28 mouse cellular contexts compared by ENCODE assay signal in the genomic region with DNA sequence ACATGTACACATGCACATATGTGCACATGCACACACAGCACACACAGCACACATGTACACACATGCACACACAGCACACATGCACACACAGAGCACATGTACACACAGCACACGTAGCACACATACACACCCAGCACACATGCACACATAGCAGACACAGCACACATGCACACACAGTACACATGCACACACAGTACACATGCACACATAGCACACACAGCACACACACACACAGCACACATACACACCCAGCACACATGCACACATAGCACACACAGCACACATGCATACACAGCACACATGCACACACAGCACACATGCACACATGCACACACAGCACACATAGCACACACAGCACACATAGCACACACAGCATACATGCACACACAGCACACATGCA. TPM values are rescaled to one million over a fixed set of nuclear protein-coding genes. Genes with fewer than 3 reads are reported as not detected.
DNase-seq lines count a peak whose midpoint lies in the region; ATAC-seq and TF ChIP-seq lines count a peak whose summit lies in the region.
"Had no signal": no experiment of that assay in that cellular context is flagged by ENCODE, and none has a peak within 500 bp of the region (broad histone marks: within the 10 kb centered on the region; RNA-seq: fewer than 3 reads in every experiment).

No protein-coding gene starts in this region.

- no peak overlapping the region for H3ac ChIP-seq in myocyte (ENCODE audit: control insufficient read depth, insufficient read length)

- no peak overlapping the region for H3K4me2 ChIP-seq in myocyte (ENCODE audit: low read depth)
- H3K4me2 ChIP-seq in kidney, embryonic 14.5 days (replicated peaks; ENCODE audit: low read depth, low read length), result no peak overlapping the region
- no peak overlapping the region for H3K4me2 ChIP-seq in midbrain, embryonic 13.5 days (replicated peaks)

- TF ChIP-seq EP300 in MEL (IDR thresholded peaks at IDR 0.05; ENCODE audit: low read depth in 1 of 2, low read length in 2 of 2), result no peak

- TF ChIP-seq POLR2A in MEL (IDR thresholded peaks at IDR 0.05; ENCODE audit: control insufficient read depth in 1 of 2, insufficient read depth in 1 of 2, low read depth in 1 of 2, low read length in 2 of 2, poor library complexity in 1 of 2), result no peak
- TF ChIP-seq POLR2A in myocyte (IDR thresholded peaks at IDR 0.05; ENCODE audit: insufficient read length, low read depth), result no peak

- TF ChIP-seq RAD21 in MEL (IDR thresholded peaks at IDR 0.05; ENCODE audit: low read depth, low read length), result no peak

- peaks cover 11% of the 10 kb centered on the region; the same call in 1 of the 2 replicates for H3K4me1 ChIP-seq in megakaryocyte, embryonic 14.5 days
- H3K4me1 ChIP-seq in G1E (ENCODE audit: insufficient read depth, low read depth, low read length) (no peaks in the 10 kb centered on the region; the same call in 1 of the 2 replicates), MEL (ENCODE audit: control insufficient read depth in 1 of 2, insufficient read depth in 2 of 2, low read length in 2 of 2) (no peaks in the 10 kb centered on the region)
- 0 out of 2 replicates have a peak, but pooled peaks cover 5% of the 10 kb centered on the region for H3K4me1 ChIP-seq in kidney, embryonic 14.5 days (ENCODE audit: control insufficient read depth, insufficient read depth, low read length)
- peaks cover 7% of the 10 kb centered on the region for H3K4me1 ChIP-seq in midbrain, embryonic 13.5 days (replicated peaks)

- no peak overlapping the region for H3K27ac ChIP-seq in MEL (ENCODE audit: control insufficient read depth, low read depth, low read length)
- no peak overlapping the region for H3K27ac ChIP-seq in kidney, embryonic 14.5 days (ENCODE audit: low read depth, low read length)
- no peak overlapping the region for H3K27ac ChIP-seq in midbrain, embryonic 13.5 days

- peaks cover 25% of the 10 kb centered on the region for H3K9me3 ChIP-seq in megakaryocyte, embryonic 14.5 days
- H3K9me3 ChIP-seq in G1E (replicated peaks) (peaks cover 19% of the 10 kb centered on the region), MEL (replicated peaks; ENCODE audit: insufficient read depth, low read length) (no peaks in the 10 kb centered on the region)
- no peaks in the 10 kb centered on the region for H3K9me3 ChIP-seq in kidney, embryonic 14.5 days (ENCODE audit: control insufficient read depth, low read length)
- H3K9me3 ChIP-seq in midbrain, embryonic 13.5 days, result no peaks in the 10 kb centered on the region

- peaks cover 21% of the 10 kb centered on the region for H3K27me3 ChIP-seq in megakaryocyte, embryonic 14.5 days (replicated peaks)
- 0 out of 2 replicates have a peak, but pooled peaks cover 2% of the 10 kb centered on the region for H3K27me3 ChIP-seq in G1E (ENCODE audit: insufficient read depth, low read length)
- no peaks in the 10 kb centered on the region for H3K27me3 ChIP-seq in MEL (ENCODE audit: control insufficient read depth in 1 of 2, insufficient read depth in 2 of 2, low read length in 2 of 2)
- no peaks in the 10 kb centered on the region for H3K27me3 ChIP-seq in myocyte (ENCODE audit: control insufficient read depth, insufficient read depth, insufficient read length)
- H3K27me3 ChIP-seq in kidney, embryonic 14.5 days (ENCODE audit: control insufficient read depth, insufficient read depth, low read length), result no peaks in the 10 kb centered on the region
- no peaks in the 10 kb centered on the region for H3K27me3 ChIP-seq in midbrain, embryonic 13.5 days
- H3K27me3 ChIP-seq: CH12.LX, Patski had no signal

- H3K36me3 ChIP-seq in megakaryocyte, embryonic 14.5 days (replicated peaks; ENCODE audit: low read length), result peaks cover 8% of the 10 kb centered on the region
- H3K36me3 ChIP-seq in G1E (replicated peaks) (no peaks in the 10 kb centered on the region), MEL (ENCODE audit: control insufficient read depth in 1 of 2, insufficient read depth in 2 of 2, low read length in 2 of 2) (no peaks in the 10 kb centered on the region), myocyte (ENCODE audit: control insufficient read depth, insufficient read depth) (peaks cover 27% of the 10 kb centered on the region)
- peaks cover 21% of the 10 kb centered on the region for H3K36me3 ChIP-seq in kidney, embryonic 14.5 days (ENCODE audit: control insufficient read depth, insufficient read depth, low read length)
- H3K36me3 ChIP-seq in midbrain, embryonic 13.5 days, result peaks cover 6% of the 10 kb centered on the region; the same call in 1 of the 2 replicates

- H3K79me2 ChIP-seq in MEL (ENCODE audit: control insufficient read depth, insufficient read depth, low read length, poor library complexity) (no peaks in the 10 kb centered on the region), myocyte (ENCODE audit: control insufficient read depth, insufficient read depth) (peaks cover 43% of the 10 kb centered on the region)

- no peak for DNase-seq in G1E (ENCODE audit: low spot score)
- DNase-seq in MEL (ENCODE audit: low read depth, low spot score), result no peak
- no peak for DNase-seq in thymus, postnatal 10 days (ENCODE audit: low spot score in 2 of 2)
- DNase-seq: adrenal gland, adult 2 months; adrenal gland, adult 8-10 months; adrenal gland, postnatal 10 days; adrenal gland, postnatal 14 days; adrenal gland, postnatal 25 days; adrenal gland, postnatal 36 days; B cell, adult 2 months; cerebellum, adult 11 months; cerebellum, adult 11-12 months; cerebellum, adult 18-20 months; cerebellum, adult 2 months had no signal

- peak overlapping the region; percentile 64 for H3K4me3 ChIP-seq in megakaryocyte, embryonic 14.5 days (replicated peaks)
- peak overlapping the region; percentile 50; the same call in 1 of the 2 replicates for H3K4me3 ChIP-seq in G1E (ENCODE audit: low read depth, low read length)
- no peak overlapping the region for H3K4me3 ChIP-seq in MEL (ENCODE audit: control insufficient read depth in 1 of 2, insufficient read depth in 1 of 2, low read depth in 2 of 2, low read length in 2 of 2)
- no peak overlapping the region for H3K4me3 ChIP-seq in myocyte
- H3K4me3 ChIP-seq in kidney, embryonic 14.5 days (ENCODE audit: low read length), result no peak overlapping the region
- no peak overlapping the region for H3K4me3 ChIP-seq in midbrain, embryonic 13.5 days (replicated peaks)

- ATAC-seq in megakaryocyte, adult 5-6 weeks (ENCODE audit: poor library complexity, severe bottlenecking), result no peak
- no peak for ATAC-seq in G1E (ENCODE audit: extremely low read depth, insufficient number of reproducible peaks, low FRiP score, poor library complexity, severe bottlenecking)
- ATAC-seq in kidney, embryonic 14.5 days (ENCODE audit: low FRiP score, low TSS enrichment), result no peak
- no peak for ATAC-seq in midbrain, embryonic 13.5 days
- ATAC-seq: activated CD4-positive, CD25-positive, alpha-beta regulatory T cell, adult 4 months; CD4-positive, CD25-positive, alpha-beta regulatory T cell, adult 4 months; Patski had no signal

- TF ChIP-seq CTCF in G1E (IDR thresholded peaks at IDR 0.05; ENCODE audit: low read depth, low read length) (0 out of 2 replicates have a peak, but pooled peaks have one; percentile 12), MEL (IDR thresholded peaks at IDR 0.05 in 2 of 3, conservative IDR thresholded peaks at IDR 0.05 in 1 of 3; ENCODE audit: control insufficient read depth in 1 of 3, insufficient read depth in 1 of 3, low read depth in 2 of 3, low read length in 3 of 3, poor library complexity in 1 of 3, severe bottlenecking in 1 of 3) (no peak)

- H3K9ac ChIP-seq in MEL (ENCODE audit: control insufficient read depth, low read depth, low read length, poor library complexity, severe bottlenecking), result no peak overlapping the region
- H3K9ac ChIP-seq in kidney, embryonic 14.5 days (ENCODE audit: low read depth, low read length), result no peak overlapping the region
- H3K9ac ChIP-seq in midbrain, embryonic 13.5 days (replicated peaks), result no peak overlapping the region

- 95% methylated on average over 1 of the region's 1 CpGs for WGBS in kidney, embryonic 14.5 days
- 100% methylated on average over 1 of the region's 1 CpGs for WGBS in midbrain, embryonic 13.5 days

RNA-seq across cellular contexts. Expression of a gene that starts 18.3 kb away (rescaled TPM):
- 0.77 TPM in 1 of 2 replicates, not detected in the other for polyA plus RNA-seq in megakaryocyte, embryonic 14.5 days (2012; ENCODE audit: insufficient read depth, low replicate concordance)
- total RNA-seq in megakaryocyte, adult 5-6 weeks (2015), result 16.5 and 25.2 TPM in 2 replicates
- total RNA-seq in megakaryocyte, adult 5-6 weeks (2017), result 16.5 and 17.8 TPM in 2 replicates
- total RNA-seq in G1E (2014; fragmentation: Nextera tagmentation) (0.60 and 1.2 TPM in 2 replicates), G1E (2017) (2.3 and 2.4 TPM in 2 replicates), MEL (2012; rRNA removed) (3.1 and 3.7 TPM in 2 replicates)
- polyA plus RNA-seq in G1E (2012) (0.08 and 0.15 TPM in 2 replicates), MEL (2012; ENCODE audit: insufficient read depth in 1 of 2, insufficient read length in 2 of 2, low read depth in 1 of 2, low replicate concordance in 2 of 2, missing spikeins in 1 of 2) (10 to 100 TPM in 1 of 2 experiments, 1 to 10 TPM in 1; 9.4 to 34.9 TPM), myocyte (2012; fragmentation: generic; extraction: Trizol) (60.0 TPM)
- polyA plus RNA-seq in kidney, embryonic 14.5 days (2014; fragmentation: Nextera tagmentation; extraction: Ambion mirVana), result 19.5 and 22.4 TPM in 2 replicates
- polyA plus RNA-seq in midbrain, embryonic 13.5 days (2015; fragmentation: Nextera tagmentation; extraction: Ambion mirVana), result 6.5 and 7.0 TPM in 2 replicates

RNA-seq across cellular contexts. Expression of a gene that starts 33.5 kb away (rescaled TPM):
- polyA plus RNA-seq in megakaryocyte, embryonic 14.5 days (2012; ENCODE audit: insufficient read depth, low replicate concordance), result not detected in 2 replicates
- not detected in 2 replicates for total RNA-seq in megakaryocyte, adult 5-6 weeks (2015)
- not detected in 2 replicates for total RNA-seq in megakaryocyte, adult 5-6 weeks (2017)
- not detected in 2 replicates for total RNA-seq in G1E (2014; fragmentation: Nextera tagmentation)
- total RNA-seq in G1E (2017), result not detected in 2 replicates
- polyA plus RNA-seq in G1E (2012), result not detected in 2 replicates
- not detected in 2 replicates for total RNA-seq in MEL (2012; rRNA removed)
- polyA plus RNA-seq in MEL (2012; ENCODE audit: insufficient read depth in 1 of 2, insufficient read length in 2 of 2, low read depth in 1 of 2, low replicate concordance in 2 of 2, missing spikeins in 1 of 2), result not detected
- polyA plus RNA-seq in myocyte (2012; fragmentation: generic; extraction: Trizol), result not detected
- polyA plus RNA-seq in kidney, embryonic 14.5 days (2014; fragmentation: Nextera tagmentation; extraction: Ambion mirVana), result not detected in 2 replicates
- polyA plus RNA-seq in midbrain, embryonic 13.5 days (2015; fragmentation: Nextera tagmentation; extraction: Ambion mirVana), result not detected in 2 replicates
- total RNA-seq: adrenal gland, adult 18-20 months; adrenal gland, adult 2 months; adrenal gland, adult 8-10 months; adrenal gland, postnatal 10 days; adrenal gland, postnatal 14 days; adrenal gland, postnatal 25 days; adrenal gland, postnatal 36 days; adrenal gland, postnatal 4 days; CH12.LX; ES-E14 had no signal
- polyA plus RNA-seq: activated CD4-positive, CD25-positive, alpha-beta regulatory T cell, adult 4 months; adrenal gland, adult 2 months; brain, embryonic 14.5 days; C2C12; CD4-positive, CD25-positive, alpha-beta regulatory T cell, adult 4 months; cerebellum, adult 2 months; Patski had no signal

RNA-seq across cellular contexts. Expression of a gene that starts 44.0 kb away (rescaled TPM):
- 4.8 TPM in 1 of 2 replicates, not detected in the other for polyA plus RNA-seq in megakaryocyte, embryonic 14.5 days (2012; ENCODE audit: insufficient read depth, low replicate concordance)
- 21.6 and 25.4 TPM in 2 replicates for total RNA-seq in megakaryocyte, adult 5-6 weeks (2015)
- 27.7 and 32.1 TPM in 2 replicates for total RNA-seq in megakaryocyte, adult 5-6 weeks (2017)
- total RNA-seq in G1E (2014; fragmentation: Nextera tagmentation) (14.7 and 15.5 TPM in 2 replicates), G1E (2017) (22.8 and 26.1 TPM in 2 replicates), MEL (2012; rRNA removed) (24.1 and 24.8 TPM in 2 replicates)
- polyA plus RNA-seq in G1E (2012) (2.2 and 3.7 TPM in 2 replicates), MEL (2012; ENCODE audit: insufficient read depth in 1 of 2, insufficient read length in 2 of 2, low read depth in 1 of 2, low replicate concordance in 2 of 2, missing spikeins in 1 of 2) (10 to 100 TPM in 1 of 2 experiments, not detected in 1; 19.2 TPM), myocyte (2012; fragmentation: generic; extraction: Trizol) (14.8 TPM)
- 39.3 and 46.1 TPM in 2 replicates for polyA plus RNA-seq in kidney, embryonic 14.5 days (2014; fragmentation: Nextera tagmentation; extraction: Ambion mirVana)
- 37.1 and 38.4 TPM in 2 replicates for polyA plus RNA-seq in midbrain, embryonic 13.5 days (2015; fragmentation: Nextera tagmentation; extraction: Ambion mirVana)

RNA-seq across cellular contexts. Expression of a gene that starts 44.1 kb away (rescaled TPM):
- 3.5 TPM in 1 of 2 replicates, not detected in the other for polyA plus RNA-seq in megakaryocyte, embryonic 14.5 days (2012; ENCODE audit: insufficient read depth, low replicate concordance)
- total RNA-seq in megakaryocyte, adult 5-6 weeks (2015), result 135 and 148 TPM in 2 replicates
- total RNA-seq in megakaryocyte, adult 5-6 weeks (2017), result 71.6 and 93.9 TPM in 2 replicates
- total RNA-seq in G1E (2014; fragmentation: Nextera tagmentation), result 93.0 and 116 TPM in 2 replicates
- 100 and 108 TPM in 2 replicates for total RNA-seq in G1E (2017)
- polyA plus RNA-seq in G1E (2012), result 2.7 and 3.2 TPM in 2 replicates
- 29.9 and 30.2 TPM in 2 replicates for total RNA-seq in MEL (2012; rRNA removed)
- polyA plus RNA-seq in MEL (2012; ENCODE audit: insufficient read depth in 1 of 2, insufficient read length in 2 of 2, low read depth in 1 of 2, low replicate concordance in 2 of 2, missing spikeins in 1 of 2), result 10 to 100 TPM in 1 of 2 experiments, not detected in 1; 41.8 TPM
- 49.1 TPM for polyA plus RNA-seq in myocyte (2012; fragmentation: generic; extraction: Trizol)
- polyA plus RNA-seq in kidney, embryonic 14.5 days (2014; fragmentation: Nextera tagmentation; extraction: Ambion mirVana), result 150 and 193 TPM in 2 replicates
- 237 and 269 TPM in 2 replicates for polyA plus RNA-seq in midbrain, embryonic 13.5 days (2015; fragmentation: Nextera tagmentation; extraction: Ambion mirVana)

Comparison
In these comparisons a context has a peak if more than half of its experiments do, and no peak if none do; other contexts are left out.
1. H3K4me3 ChIP-seq: peak in megakaryocyte, embryonic 14.5 days (single experiment) and G1E (single experiment); none in MEL (0 of 2), myocyte (single experiment), kidney, embryonic 14.5 days (single experiment) and midbrain, embryonic 13.5 days (single experiment).